Mouse (Mus musculus): ENCODE measurements around the gene Itm2c.

Itm2c gene

GRCm38 (mm10) chr1:85934560-85934959, 40.5 kb downstream of the Itm2c start:
- no peak for DNase-seq (ENCODE audit: low spot score)

- DNase-seq (ENCODE audit: low spot score) = peak; percentile 77
Measured at GRCm38 (mm10) chr1:85935148-85935852, 41.2 kb downstream of the Itm2c start.

GRCm38 (mm10) chr1:85936265-85936664, 42.2 kb downstream of the Itm2c start:
- no peak for DNase-seq (ENCODE audit: low spot score)

GRCm38 (mm10) chr1:85937323-85937722, 43.2 kb downstream of the Itm2c start:
- no peak for DNase-seq (ENCODE audit: low spot score)

- DNase-seq (ENCODE audit: low spot score) = no peak
Measured at GRCm38 (mm10) chr1:85942318-85942717, 48.2 kb downstream of the Itm2c start.

- DNase-seq (ENCODE audit: low spot score) = no peak
Measured at GRCm38 (mm10) chr1:85949085-85949684, 55.1 kb downstream of the Itm2c start.

- DNase-seq (ENCODE audit: low spot score) = no peak
Measured at GRCm38 (mm10) chr1:85955150-85955549, 61.1 kb downstream of the Itm2c start.

GRCm38 (mm10) chr1:85957290-85957689, 63.2 kb downstream of the Itm2c start:
- no peak for DNase-seq (ENCODE audit: low spot score)

GRCm38 (mm10) chr1:85957942-85958619, 64.0 kb downstream of the Itm2c start:
- DNase-seq (ENCODE audit: low spot score) = no peak
